Mouse (Mus musculus) forebrain, embryonic 11.5 days (tissue): Measurements from ENCODE around the gene Sorcs3. TPM values are rescaled to one million over a fixed set of nuclear protein-coding genes. Genes with fewer than 3 reads are reported as not detected.

Experiments used
- ATAC-seq: fragments of 200-750 bp; cut with Nextera tagmentation; replicated peaks from 2 replicates; pipeline ENCODE4 v1.8.0; 2017; ENCODE audit warnings: moderate TSS enrichment; ENCODE audit not compliant: low FRiP score
- DNase-seq: peaks from one replicate; pipeline ENCODE4 v3.0.0-alpha.2; 2017; ENCODE audit warnings: low spot score
- H3K27ac ChIP-seq: fragments of 300-500 bp; sonication (generic); 2 replicates; pipeline ENCODE4 v1.5.1; 2014; ENCODE audit warnings: low read depth, low read length
- H3K27me3 ChIP-seq: fragments of 300-500 bp; sonication (generic); 2 replicates; pipeline ENCODE4 v1.6.1; 2014; ENCODE audit warnings: mild to moderate bottlenecking, low read length, mixed read lengths; ENCODE audit not compliant: control insufficient read depth, insufficient read depth
- H3K36me3 ChIP-seq: fragments of 300-500 bp; sonication (generic); 2 replicates; pipeline ENCODE4 v1.6.1; 2014; ENCODE audit warnings: mild to moderate bottlenecking, low read length, moderate library complexity, mixed read lengths; ENCODE audit not compliant: control insufficient read depth, insufficient read depth
- H3K4me1 ChIP-seq: fragments of 300-500 bp; sonication (generic); replicated peaks from 2 replicates; pipeline ENCODE4 v1.6.1; 2014; ENCODE audit warnings: low read length, mixed read lengths; ENCODE audit not compliant: control insufficient read depth, insufficient read depth
- H3K4me2 ChIP-seq: fragments of 300-500 bp; sonication (generic); 2 replicates; pipeline ENCODE4 v1.6.1; 2014; ENCODE audit warnings: low read depth, mild to moderate bottlenecking, low read length, moderate library complexity, mixed read lengths; ENCODE audit not compliant: severe bottlenecking
- H3K4me3 ChIP-seq: fragments of 300-500 bp; sonication (generic); 2 replicates; pipeline ENCODE4 v1.5.1; 2014; ENCODE audit warnings: low read depth, low read length
- H3K9ac ChIP-seq: fragments of 300-500 bp; sonication (generic); 2 replicates; pipeline ENCODE4 v1.6.1; 2014; ENCODE audit warnings: low read length
- H3K9me3 ChIP-seq: fragments of 300-500 bp; sonication (generic); 2 replicates; pipeline ENCODE4 v1.6.1; 2016; ENCODE audit warnings: low read length, mixed read lengths; ENCODE audit not compliant: control insufficient read depth
- WGBS: fragments of 180-500 bp; shearing (Covaris S2); extraction: QIAGEN DNeasy Blood & Tissue Kit; methylation state at CpG from one replicate; pipeline ENCODE4 v1.1.7; 2014; 5-methylcytosine and 5-hydroxymethylcytosine counted together
- polyA plus RNA-seq: library from polyadenylated mRNA; unstranded; fragments of >200 nt; fragmentation: Nextera tagmentation; extraction: Ambion mirVana; gene quantifications from 2 replicates; pipeline ENCODE4 v1.2.1, GENCODE M21; 2014

Gene Sorcs3
- polyA plus RNA-seq, 1 experiment from 2014 or later, result 2.1 TPM

GRCm38 (mm10) chr19:48206861-48207730 lies 1.3 kb downstream of the Sorcs3 start:
- Histone ChIP-seq H3K36me3 (no peaks in the 10 kb centered on the region), H3K9ac (no peak overlapping the region), H3K4me2 (peak overlapping the region; percentile 99), H3K4me1 (peaks cover 11% of the 10 kb centered on the region; the same call in 1 of the 2 replicates), H3K9me3 (peaks cover 2% of the 10 kb centered on the region; the same call in 1 of the 2 replicates), H3K27ac (no peak overlapping the region), H3K4me3 (peak overlapping the region; percentile 55), H3K27me3 (peaks cover 33% of the 10 kb centered on the region)
- no peak for DNase-seq
- no peak for ATAC-seq
- under 1% methylated on average over 21 of the region's 21 CpGs for WGBS

GRCm38 (mm10) chr19:48207731-48208370 lies 2.0 kb downstream of the Sorcs3 start:
- DNase-seq, result peak; percentile 61
- no peak overlapping the region for H3K9ac ChIP-seq

GRCm38 (mm10) chr19:48215379-48215778 lies 9.6 kb downstream of the Sorcs3 start:
- no peak overlapping the region for H3K4me2 ChIP-seq
- no peaks in the 10 kb centered on the region for H3K4me1 ChIP-seq
- no peaks in the 10 kb centered on the region for H3K36me3 ChIP-seq
- no peaks in the 10 kb centered on the region for H3K27me3 ChIP-seq
- H3K9me3 ChIP-seq, result peaks cover 6% of the 10 kb centered on the region; the same call in 1 of the 2 replicates
- ATAC-seq, result no peak
- no peak overlapping the region for H3K9ac ChIP-seq
- no peak overlapping the region for H3K4me3 ChIP-seq
- no peak overlapping the region for H3K27ac ChIP-seq
- no peak for DNase-seq

More at GRCm38 (mm10) chr19:48207731-48208370, 2.0 kb downstream of the Sorcs3 start:
- H3K36me3 ChIP-seq, result no peaks in the 10 kb centered on the region
- H3K27ac ChIP-seq, result no peak overlapping the region
- WGBS, result 4% methylated on average over 10 of the region's 10 CpGs
- peaks cover 33% of the 10 kb centered on the region for H3K27me3 ChIP-seq
- no peak for ATAC-seq
- peaks cover 6% of the 10 kb centered on the region; the same call in 1 of the 2 replicates for H3K9me3 ChIP-seq
- H3K4me1 ChIP-seq, result peaks cover 11% of the 10 kb centered on the region; the same call in 1 of the 2 replicates
- peak overlapping the region; percentile 55; the same call in 1 of the 2 replicates for H3K4me3 ChIP-seq
- peak overlapping the region; percentile 22; the same call in 1 of the 2 replicates for H3K4me2 ChIP-seq

- Histone ChIP-seq H3K27ac (no peak overlapping the region), H3K4me1 (peaks cover 22% of the 10 kb centered on the region), H3K36me3 (no peaks in the 10 kb centered on the region), H3K9ac (no peak overlapping the region), H3K4me2 (no peak overlapping the region), H3K27me3 (peaks cover 7% of the 10 kb centered on the region), H3K9me3 (no peaks in the 10 kb centered on the region), H3K4me3 (no peak overlapping the region)
- peak; percentile 24 for ATAC-seq
- no peak for DNase-seq
- WGBS, result 13% methylated on average over 13 of the region's 13 CpGs
Observed at GRCm38 (mm10) chr19:48237786-48238372, 32.1 kb downstream of the Sorcs3 start.

GRCm38 (mm10) chr19:48238391-48238790 lies 32.6 kb downstream of the Sorcs3 start:
- H3K4me3 ChIP-seq, result no peak overlapping the region
- ATAC-seq, result peak; percentile 45
- WGBS, result 38% methylated on average over 9 of the region's 9 CpGs
- H3K4me2 ChIP-seq, result no peak overlapping the region
- H3K36me3 ChIP-seq, result no peaks in the 10 kb centered on the region
- peaks cover 22% of the 10 kb centered on the region for H3K4me1 ChIP-seq
- no peak overlapping the region for H3K27ac ChIP-seq
- DNase-seq, result peak; percentile 55
- peaks cover 7% of the 10 kb centered on the region for H3K27me3 ChIP-seq
- no peak overlapping the region for H3K9ac ChIP-seq
- no peaks in the 10 kb centered on the region for H3K9me3 ChIP-seq

- Histone ChIP-seq H3K9ac (no peak overlapping the region), H3K27ac (no peak overlapping the region), H3K27me3 (peaks cover 5% of the 10 kb centered on the region), H3K9me3 (no peaks in the 10 kb centered on the region), H3K4me3 (no peak overlapping the region), H3K36me3 (no peaks in the 10 kb centered on the region), H3K4me2 (0 out of 2 replicates have a peak overlapping the region, but pooled peaks have one; percentile 1), H3K4me1 (peaks cover 22% of the 10 kb centered on the region)
- WGBS, result 36% methylated on average over 2 of the region's 2 CpGs
- peak; percentile 75 for ATAC-seq
- DNase-seq, result peak; percentile 56
Observed at GRCm38 (mm10) chr19:48240960-48241359, 35.1 kb downstream of the Sorcs3 start.

GRCm38 (mm10) chr19:48244036-48244435 lies 38.2 kb downstream of the Sorcs3 start:
- Histone ChIP-seq H3K4me1 (peaks cover 11% of the 10 kb centered on the region), H3K9ac (no peak overlapping the region), H3K27ac (no peak overlapping the region), H3K4me2 (no peak overlapping the region), H3K4me3 (no peak overlapping the region), H3K9me3 (no peaks in the 10 kb centered on the region), H3K27me3 (peaks cover 4% of the 10 kb centered on the region; the same call in 1 of the 2 replicates), H3K36me3 (no peaks in the 10 kb centered on the region)
- 80% methylated on average over 3 of the region's 3 CpGs for WGBS
- ATAC-seq, result no peak
- no peak for DNase-seq

- DNase-seq, result no peak
- H3K9me3 ChIP-seq, result no peaks in the 10 kb centered on the region
Observed at GRCm38 (mm10) chr19:48259223-48259622, 53.4 kb downstream of the Sorcs3 start.

More at GRCm38 (mm10) chr19:48259223-48259622, 53.4 kb downstream of the Sorcs3 start:
- no peak overlapping the region for H3K27ac ChIP-seq
- H3K4me1 ChIP-seq, result no peaks in the 10 kb centered on the region
- H3K36me3 ChIP-seq, result no peaks in the 10 kb centered on the region
- H3K9ac ChIP-seq, result no peak overlapping the region
- no peaks in the 10 kb centered on the region for H3K27me3 ChIP-seq
- no peak for ATAC-seq
- no peak overlapping the region for H3K4me3 ChIP-seq
- WGBS, result 84% methylated on average over 7 of the region's 7 CpGs
- H3K4me2 ChIP-seq, result no peak overlapping the region
